Mouse (Mus musculus) forebrain, embryonic 16.5 days (tissue): Measurements from ENCODE around the gene Lfng. TPM values are rescaled to one million over a fixed set of nuclear protein-coding genes. Genes with fewer than 3 reads are reported as not detected.

Experiments
- ATAC-seq: fragments of 200-750 bp; cut with Nextera tagmentation; 2 replicates; pipeline ENCODE4 v1.8.0; 2017; ENCODE audit warnings: mild to moderate bottlenecking, moderate library complexity
- H3K27ac ChIP-seq: fragments of 300-500 bp; sonication (generic); 2 replicates; pipeline ENCODE4 v1.5.1; 2014; ENCODE audit warnings: low read length, control low read depth
- H3K27me3 ChIP-seq: fragments of 300-500 bp; sonication (generic); replicated peaks from 2 replicates; pipeline ENCODE4 v1.6.1; 2014; ENCODE audit warnings: low read length; ENCODE audit not compliant: control insufficient read depth, insufficient read depth
- H3K36me3 ChIP-seq: fragments of 300-500 bp; sonication (generic); 2 replicates; pipeline ENCODE4 v1.6.1; 2014; ENCODE audit not compliant: control insufficient read depth, insufficient read depth
- H3K4me1 ChIP-seq: fragments of 300-500 bp; sonication (generic); replicated peaks from 2 replicates; pipeline ENCODE4 v1.6.1; 2014; ENCODE audit warnings: low read length; ENCODE audit not compliant: control insufficient read depth, insufficient read depth
- H3K4me2 ChIP-seq: fragments of 300-500 bp; sonication (generic); 2 replicates; pipeline ENCODE4 v1.6.1; 2014; ENCODE audit warnings: mild to moderate bottlenecking, low read length, control low read depth
- H3K4me3 ChIP-seq: fragments of 300-500 bp; sonication (generic); replicated peaks from 2 replicates; pipeline ENCODE4 v1.5.1; 2014; ENCODE audit warnings: mild to moderate bottlenecking, low read length, control low read depth
- H3K9ac ChIP-seq: fragments of 300-500 bp; sonication (generic); replicated peaks from 2 replicates; pipeline ENCODE4 v1.6.1; 2014; ENCODE audit warnings: low read depth, low read length, control low read depth
- H3K9me3 ChIP-seq: fragments of 300-500 bp; sonication (generic); 2 replicates; pipeline ENCODE4 v1.6.1; 2016; ENCODE audit warnings: low read length; ENCODE audit not compliant: control insufficient read depth
- WGBS: fragments of 180-500 bp; shearing (Covaris S2); extraction: QIAGEN DNeasy Blood & Tissue Kit; methylation state at CpG from one replicate; pipeline ENCODE4 v1.1.7; 2014; 5-methylcytosine and 5-hydroxymethylcytosine counted together
- polyA plus RNA-seq: library from polyadenylated mRNA; unstranded; fragments of >200 nt; fragmentation: Nextera tagmentation; extraction: Ambion mirVana; gene quantifications from 2 replicates; pipeline ENCODE4 v1.2.1, GENCODE M21; 2015

Lfng gene
- polyA plus RNA-seq, 1 experiment from 2014 or later = 23.3 TPM

DNA sequence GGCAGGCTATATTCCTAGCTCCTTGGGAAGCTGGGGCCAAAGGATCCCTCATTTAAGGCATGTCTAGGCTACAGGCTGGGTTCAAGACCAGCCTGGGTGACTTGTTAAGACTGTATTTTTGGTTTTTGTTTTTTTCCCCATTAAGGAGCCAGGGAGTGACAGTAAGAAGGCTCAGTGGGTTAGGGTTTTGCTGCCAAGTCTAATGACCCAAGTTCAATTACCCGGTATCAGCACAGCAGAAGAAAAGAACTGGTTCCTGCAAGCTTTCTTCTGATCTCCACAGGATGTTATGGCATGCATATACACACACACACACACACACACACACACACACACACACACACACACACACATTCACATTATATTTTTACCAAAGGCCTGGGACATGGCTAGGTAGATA is 53.3 kb downstream of the Lfng start:
- Histone ChIP-seq H3K36me3 (no peaks in the 10 kb centered on the region), H3K4me1 (peaks cover 34% of the 10 kb centered on the region), H3K9me3 (no peaks in the 10 kb centered on the region), H3K27ac (peak overlapping the region; percentile 84), H3K9ac (no peak overlapping the region), H3K4me3 (no peak overlapping the region), H3K4me2 (no peak overlapping the region), H3K27me3 (no peaks in the 10 kb centered on the region)
- peak; percentile 18 for ATAC-seq
- WGBS = 24% methylated on average over 1 of the region's 1 CpGs

- Histone ChIP-seq H3K4me2 (no peak overlapping the region), H3K9ac (no peak overlapping the region), H3K27me3 (no peaks in the 10 kb centered on the region), H3K36me3 (no peaks in the 10 kb centered on the region), H3K4me3 (no peak overlapping the region), H3K9me3 (no peaks in the 10 kb centered on the region), H3K27ac (no peak overlapping the region), H3K4me1 (peaks cover 34% of the 10 kb centered on the region)
- no peak for ATAC-seq
- 62% methylated on average over 8 of the region's 8 CpGs for WGBS
These were observed 54.3 kb downstream of the Lfng start for GRCm38 (mm10) chr5:140661427-140661826.

DNA sequence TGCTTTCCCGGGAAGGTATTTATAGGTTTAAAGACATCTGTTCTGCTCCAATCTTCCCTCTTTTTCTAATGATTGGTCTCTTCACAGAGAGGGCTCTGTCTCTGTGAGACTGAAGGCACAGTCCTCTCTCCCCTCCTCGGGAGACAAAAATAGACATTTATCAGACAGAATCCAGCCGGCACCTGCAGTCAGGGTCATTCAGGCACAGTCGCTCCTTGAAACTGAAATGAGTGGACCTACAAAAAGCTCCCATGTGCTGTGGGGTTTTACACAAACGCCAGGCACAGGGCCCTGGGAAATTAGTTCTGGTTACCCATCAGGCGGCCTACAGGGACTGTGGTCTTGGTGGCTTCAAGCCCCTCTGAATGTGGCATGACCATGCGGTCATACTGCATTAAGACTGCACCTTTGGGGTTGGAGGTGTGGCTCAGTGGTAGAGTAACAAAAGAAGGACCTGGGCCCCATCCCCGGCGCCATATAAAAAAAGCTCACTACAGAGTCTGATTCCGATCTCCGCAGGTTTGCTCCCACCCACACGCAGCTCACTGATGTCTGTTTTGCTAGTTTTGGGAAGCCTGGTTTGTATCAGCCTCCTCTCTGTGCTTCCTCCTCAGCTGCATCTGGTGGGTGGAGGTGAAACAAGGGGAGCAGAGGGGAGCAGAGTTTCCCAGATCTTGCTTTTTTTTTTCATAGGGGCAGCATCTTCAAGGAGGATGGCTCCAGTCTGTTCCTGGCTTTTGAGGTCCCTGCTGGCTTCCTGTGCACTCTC is 54.9 kb downstream of the Lfng start:
- H3K4me3 ChIP-seq = no peak overlapping the region
- no peaks in the 10 kb centered on the region for H3K9me3 ChIP-seq
- no peak overlapping the region; the same call in 1 of the 2 replicates for H3K9ac ChIP-seq
- 46% methylated on average over 12 of the region's 12 CpGs for WGBS
- no peaks in the 10 kb centered on the region for H3K27me3 ChIP-seq
- H3K4me1 ChIP-seq = peaks cover 34% of the 10 kb centered on the region
- H3K27ac ChIP-seq = peak overlapping the region; percentile 26; the same call in 1 of the 2 replicates
- ATAC-seq = no peak
- no peak overlapping the region for H3K4me2 ChIP-seq
- no peaks in the 10 kb centered on the region for H3K36me3 ChIP-seq

DNA sequence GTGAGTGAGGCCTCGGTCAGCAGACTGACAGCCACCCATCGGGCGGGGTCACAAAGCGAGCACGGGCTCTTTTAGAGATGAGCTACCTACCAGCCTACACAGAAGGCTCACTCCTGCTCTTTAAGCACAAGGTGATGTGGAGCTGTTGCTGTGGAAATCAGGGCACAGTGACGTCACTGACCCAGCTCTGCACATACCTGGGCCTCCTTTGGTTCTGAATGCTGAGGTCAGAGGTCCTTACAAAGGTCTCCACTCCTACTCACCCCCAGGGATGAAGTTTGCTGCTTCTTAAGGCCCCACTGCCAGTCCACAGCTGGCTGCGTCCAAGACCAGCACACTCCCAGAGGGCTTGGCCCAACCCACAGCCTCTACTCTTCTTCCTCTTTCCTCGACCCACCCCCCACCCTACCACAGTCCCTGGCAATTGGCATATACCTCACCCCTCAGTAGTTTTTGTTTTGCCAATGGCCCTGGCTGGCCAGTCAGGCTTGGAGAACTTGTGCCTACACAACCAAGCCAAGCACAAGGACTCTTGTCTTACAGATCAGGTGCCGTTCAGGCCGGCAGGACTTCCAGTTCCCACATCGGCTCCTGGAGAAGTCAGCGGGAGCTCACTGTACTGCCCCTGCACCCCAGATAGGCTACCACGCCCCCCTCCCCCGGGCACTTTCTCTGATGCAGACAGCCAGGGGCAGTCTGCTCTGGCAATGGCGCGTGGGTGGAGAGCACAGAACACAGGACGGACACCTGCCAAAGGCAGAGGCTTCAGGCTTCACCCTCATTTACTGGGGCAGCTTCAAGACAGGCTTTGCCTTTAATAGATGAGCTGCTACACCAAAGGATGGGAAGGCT is 55.8 kb downstream of the Lfng start:
- H3K4me2 ChIP-seq = no peak overlapping the region
- peak overlapping the region; percentile 21 for H3K27ac ChIP-seq
- no peak overlapping the region for H3K4me3 ChIP-seq
- H3K36me3 ChIP-seq = peaks cover 2% of the 10 kb centered on the region; the same call in 1 of the 2 replicates
- no peaks in the 10 kb centered on the region for H3K27me3 ChIP-seq
- no peak for ATAC-seq
- WGBS = 65% methylated on average over 17 of the region's 17 CpGs
- H3K4me1 ChIP-seq = peaks cover 34% of the 10 kb centered on the region
- no peaks in the 10 kb centered on the region for H3K9me3 ChIP-seq
- no peak overlapping the region; the same call in 1 of the 2 replicates for H3K9ac ChIP-seq

GRCm38 (mm10) chr5:140663621-140664180 is 56.6 kb downstream of the Lfng start:
- Histone ChIP-seq H3K27ac (peak overlapping the region; percentile 21), H3K4me2 (no peak overlapping the region), H3K9ac (no peak overlapping the region), H3K27me3 (no peaks in the 10 kb centered on the region), H3K4me3 (no peak overlapping the region), H3K9me3 (no peaks in the 10 kb centered on the region), H3K36me3 (peaks cover 3% of the 10 kb centered on the region), H3K4me1 (peaks cover 34% of the 10 kb centered on the region)
- WGBS = 31% methylated on average over 7 of the region's 7 CpGs
- ATAC-seq = no peak

Other genes with a start within 250 kb of the Lfng start
- gene Snx8, start 218.1 kb upstream of the Lfng start, polyA plus RNA-seq = 18.3 and 24.1 TPM in 2 replicates
- 75.4 and 86.4 TPM in 2 replicates for gene Eif3b, start 188.0 kb upstream of the Lfng start, polyA plus RNA-seq
- gene Gm4869, start 161.7 kb upstream of the Lfng start, polyA plus RNA-seq = not detected in 2 replicates
- 15.6 and 17.7 TPM in 2 replicates for gene Chst12, start 101.8 kb upstream of the Lfng start, polyA plus RNA-seq
- not detected in 2 replicates for gene Grifin, start 42.2 kb upstream of the Lfng start, polyA plus RNA-seq
- 68.7 and 68.9 TPM in 2 replicates for gene Ttyh3, start 41.7 kb downstream of the Lfng start, polyA plus RNA-seq
- gene Iqce, start 95.1 kb downstream of the Lfng start, polyA plus RNA-seq = 26.1 and 30.8 TPM in 2 replicates
- 28.0 and 28.4 TPM in 2 replicates for gene Brat1, start 97.7 kb downstream of the Lfng start, polyA plus RNA-seq
- 5.6 and 7.4 TPM in 2 replicates for gene Amz1, start 116.8 kb downstream of the Lfng start, polyA plus RNA-seq
- 13.5 and 14.4 TPM in 2 replicates for gene Gna12, start 223.1 kb downstream of the Lfng start, polyA plus RNA-seq